Mouse (Mus musculus): Measurements from ENCODE around the gene Gcfc2. TPM values are rescaled to one million over a fixed set of nuclear protein-coding genes. Genes with fewer than 3 reads are reported as not detected.

The Gcfc2 gene
- total and polyA plus RNA-seq, 3 experiments: 9.8 to 15.1 TPM; not detected in 1

- no peak for DNase-seq (ENCODE audit: low read depth, low spot score)
- Histone ChIP-seq H3K4me3 (ENCODE audit: control insufficient read depth in 1 of 2, insufficient read depth in 1 of 2, low read depth in 2 of 2, low read length in 2 of 2) (no peak overlapping the region), H3K27me3 (ENCODE audit: control insufficient read depth in 1 of 2, insufficient read depth in 2 of 2, low read length in 2 of 2) (no peaks in the 10 kb centered on the region; a peak in 1 of 4 replicates), H3K36me3 (ENCODE audit: control insufficient read depth in 1 of 2, insufficient read depth in 2 of 2, low read length in 2 of 2) (no peaks in the 10 kb centered on the region), H3K27ac (ENCODE audit: control insufficient read depth, low read depth, low read length) (no peak overlapping the region), H3K9ac (ENCODE audit: control insufficient read depth, low read depth, low read length, poor library complexity, severe bottlenecking) (no peak overlapping the region), H3K9me3 (replicated peaks; ENCODE audit: insufficient read depth, low read length) (no peaks in the 10 kb centered on the region), H3K4me1 (ENCODE audit: control insufficient read depth in 1 of 2, insufficient read depth in 2 of 2, low read length in 2 of 2) (no peaks in the 10 kb centered on the region), H3K79me2 (ENCODE audit: control insufficient read depth, insufficient read depth, low read length, poor library complexity) (no peaks in the 10 kb centered on the region)
- TF ChIP-seq CHD2 (IDR thresholded peaks at IDR 0.05; ENCODE audit: low read length) (no peak), EP300 (IDR thresholded peaks at IDR 0.05; ENCODE audit: low read depth in 1 of 2, low read length in 2 of 2) (no peak), GATA1 (IDR thresholded peaks at IDR 0.05; ENCODE audit: low read depth, low read length) (no peak), NELFE (IDR thresholded peaks at IDR 0.05; ENCODE audit: low read depth, low read length) (no peak), NRF1 (IDR thresholded peaks at IDR 0.05; ENCODE audit: insufficient read depth, low read depth, low read length, poor library complexity, severe bottlenecking) (no peak)
Measured at GRCm38 (mm10) chr6:81987580-81987979, 64.1 kb downstream of the Gcfc2 start.

GRCm38 (mm10) chr6:81988341-81988740 is 64.9 kb downstream of the Gcfc2 start:
- no peaks in the 10 kb centered on the region for H3K9me3 ChIP-seq (replicated peaks; ENCODE audit: insufficient read depth, low read length)
- H3K27me3 ChIP-seq (ENCODE audit: control insufficient read depth in 1 of 2, insufficient read depth in 2 of 2, low read length in 2 of 2): no peaks in the 10 kb centered on the region
- H3K27ac ChIP-seq (ENCODE audit: control insufficient read depth, low read depth, low read length): no peak overlapping the region
- H3K4me1 ChIP-seq (ENCODE audit: control insufficient read depth in 1 of 2, insufficient read depth in 2 of 2, low read length in 2 of 2): no peaks in the 10 kb centered on the region
- TF ChIP-seq RAD21 (IDR thresholded peaks at IDR 0.05; ENCODE audit: low read depth, low read length) (no peak), MAZ (IDR thresholded peaks at IDR 0.05; ENCODE audit: low read depth, low read length) (no peak), ZNF384 (IDR thresholded peaks at IDR 0.05; ENCODE audit: low read depth, low read length) (no peak), ELF1 (IDR thresholded peaks at IDR 0.05; ENCODE audit: low read depth, low read length) (no peak), TBP (IDR thresholded peaks at IDR 0.05; ENCODE audit: low read depth, low read length) (no peak), NELFE (IDR thresholded peaks at IDR 0.05; ENCODE audit: low read depth, low read length) (no peak), MEF2A (IDR thresholded peaks at IDR 0.05; ENCODE audit: extremely low read depth, insufficient replicate concordance, low read depth, low read length, poor library complexity, severe bottlenecking) (no peak), SIN3A (IDR thresholded peaks at IDR 0.05; ENCODE audit: low read length) (no peak), BHLHE40 (IDR thresholded peaks at IDR 0.05; ENCODE audit: borderline replicate concordance, low read depth, low read length) (no peak), POLR2A (IDR thresholded peaks at IDR 0.05; ENCODE audit: control insufficient read depth in 1 of 2, insufficient read depth in 1 of 2, low read depth in 1 of 2, low read length in 2 of 2, poor library complexity in 1 of 2) (no peak), CHD1 (IDR thresholded peaks at IDR 0.05; ENCODE audit: low read depth, low read length) (no peak), MYB (IDR thresholded peaks at IDR 0.05; ENCODE audit: low read depth, low read length) (no peak)
- no peak overlapping the region for H3K4me3 ChIP-seq (ENCODE audit: control insufficient read depth in 1 of 2, insufficient read depth in 1 of 2, low read depth in 2 of 2, low read length in 2 of 2)
- H3K9ac ChIP-seq (ENCODE audit: control insufficient read depth, low read depth, low read length, poor library complexity, severe bottlenecking): no peak overlapping the region
- H3K36me3 ChIP-seq (ENCODE audit: control insufficient read depth in 1 of 2, insufficient read depth in 2 of 2, low read length in 2 of 2): no peaks in the 10 kb centered on the region
- H3K79me2 ChIP-seq (ENCODE audit: control insufficient read depth, insufficient read depth, low read length, poor library complexity): no peaks in the 10 kb centered on the region
- DNase-seq (ENCODE audit: low read depth, low spot score): no peak

Measured in MEL (cell line).